Mouse (Mus musculus): ENCODE results near the gene Ms4a14. TPM values are rescaled to one million over a fixed set of nuclear protein-coding genes. Genes with fewer than 3 reads are reported as not detected.
"Not testable (repeated sequence)": the region's sequence is repeated elsewhere in the genome, so short reads cannot be mapped to it uniquely, and the experiment has no call there.

Gene Ms4a14
- polyA plus RNA-seq, 1 experiment, result not detected

DNA sequence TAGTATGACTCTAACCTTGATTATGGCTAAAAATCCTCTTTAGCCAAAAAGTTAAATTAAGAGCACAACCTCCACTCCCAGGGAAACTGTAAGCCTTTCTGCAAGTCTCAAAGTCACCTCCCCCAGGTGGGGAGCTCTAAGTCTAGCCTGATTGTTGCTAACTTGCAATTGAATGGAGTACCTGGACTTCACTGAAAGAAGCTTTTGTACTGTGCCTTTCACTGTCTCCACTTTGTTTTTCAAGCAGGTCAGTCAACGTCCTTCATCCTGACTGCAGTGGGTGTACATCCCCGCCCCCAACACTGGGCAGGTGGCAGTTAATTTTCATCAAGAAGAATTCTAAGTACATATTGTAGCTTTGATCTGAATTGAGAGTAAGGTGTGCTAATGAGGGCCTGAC lies 15.3 kb downstream of the Ms4a14 start:
- no peaks in the 10 kb centered on the region for H3K79me2 ChIP-seq (ENCODE audit: control insufficient read depth, insufficient read depth)

DNA sequence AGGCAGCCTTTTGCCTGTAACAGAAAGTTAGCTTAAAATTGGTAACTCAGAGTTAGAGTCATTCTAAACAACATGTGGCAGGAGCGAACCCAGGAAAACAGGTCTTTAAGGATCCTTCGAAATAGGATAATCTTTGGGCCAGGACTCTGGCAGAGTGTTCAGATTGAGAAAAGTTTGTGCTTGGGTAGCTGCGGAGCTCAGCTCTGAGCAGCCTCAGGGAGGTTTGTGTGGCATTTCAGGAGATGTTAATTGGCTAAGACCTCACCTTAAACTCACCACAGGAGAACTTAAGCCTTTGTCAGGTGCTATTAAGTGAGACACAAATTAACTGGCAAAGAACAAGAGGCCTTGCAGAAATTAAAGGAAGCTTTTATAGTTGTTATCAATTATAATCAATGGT lies 20.6 kb downstream of the Ms4a14 start:
- H3K27me3 ChIP-seq (ENCODE audit: control insufficient read depth, insufficient read depth, insufficient read length); H3K79me3 ChIP-seq (ENCODE audit: low read depth); H3K4me3 ChIP-seq (ENCODE audit: insufficient read depth, poor library complexity, severe bottlenecking); H3K79me2 ChIP-seq (ENCODE audit: control insufficient read depth, insufficient read depth); H3K36me3 ChIP-seq (ENCODE audit: control insufficient read depth, insufficient read depth); H3ac ChIP-seq (ENCODE audit: control insufficient read depth, insufficient read length, low read depth): not testable (repeated sequence)

More for the DNA sequence above, 15.3 kb downstream of the Ms4a14 start:
- no peak overlapping the region for H3ac ChIP-seq (ENCODE audit: control insufficient read depth, insufficient read length, low read depth)
- no peak overlapping the region for H3K4me3 ChIP-seq (ENCODE audit: insufficient read depth, poor library complexity, severe bottlenecking)
- no peaks in the 10 kb centered on the region for H3K79me3 ChIP-seq (ENCODE audit: low read depth)
- H3K36me3 ChIP-seq (ENCODE audit: control insufficient read depth, insufficient read depth), result no peaks in the 10 kb centered on the region
- H3K27me3 ChIP-seq (ENCODE audit: control insufficient read depth, insufficient read depth, insufficient read length), result no peaks in the 10 kb centered on the region
- TF ChIP-seq MAX (IDR thresholded peaks at IDR 0.05) (no peak), CEBPB (IDR thresholded peaks at IDR 0.05; ENCODE audit: low read depth) (no peak), FOSL1 (IDR thresholded peaks at IDR 0.05; ENCODE audit: insufficient read depth, low read length, poor library complexity, severe bottlenecking) (no peak)

DNA sequence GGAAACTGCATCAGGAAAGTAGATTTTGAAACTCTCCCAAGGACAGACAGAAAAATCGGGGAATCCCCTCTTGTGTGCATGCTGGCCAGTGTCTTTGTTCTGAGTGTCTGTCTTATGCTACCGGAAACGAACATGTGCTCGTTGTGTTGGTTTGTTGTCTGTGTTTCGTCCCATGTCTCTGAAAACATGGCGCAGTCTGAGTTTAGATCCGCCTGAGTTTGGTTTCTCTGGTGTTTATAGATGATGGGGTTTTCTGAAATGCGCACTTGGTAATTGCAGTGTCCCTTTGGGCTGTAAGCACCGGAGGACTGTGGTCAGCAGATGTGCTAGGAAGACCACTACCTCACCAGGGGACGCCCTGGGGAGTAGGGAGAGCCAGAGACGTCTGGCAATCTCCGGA lies 21.3 kb downstream of the Ms4a14 start:
- TF ChIP-seq CTCF (IDR thresholded peaks at IDR 0.05; ENCODE audit: control insufficient read depth, insufficient read depth, insufficient read length), result no peak
- no peak for TF ChIP-seq CEBPB (IDR thresholded peaks at IDR 0.05; ENCODE audit: low read depth)
- TF ChIP-seq MYOD1 (IDR thresholded peaks at IDR 0.05; ENCODE audit: control insufficient read depth, insufficient read length, low read depth), result no peak
- no peaks in the 10 kb centered on the region for H3K79me3 ChIP-seq (ENCODE audit: low read depth)
- no peaks in the 10 kb centered on the region for H3K36me3 ChIP-seq (ENCODE audit: control insufficient read depth, insufficient read depth)
- no peak overlapping the region for H3K4me3 ChIP-seq (ENCODE audit: insufficient read depth, poor library complexity, severe bottlenecking)
- no peaks in the 10 kb centered on the region for H3K27me3 ChIP-seq (ENCODE audit: control insufficient read depth, insufficient read depth, insufficient read length)
- H3K79me2 ChIP-seq (ENCODE audit: control insufficient read depth, insufficient read depth), result no peaks in the 10 kb centered on the region
- H3ac ChIP-seq (ENCODE audit: control insufficient read depth, insufficient read length, low read depth), result no peak overlapping the region

DNA sequence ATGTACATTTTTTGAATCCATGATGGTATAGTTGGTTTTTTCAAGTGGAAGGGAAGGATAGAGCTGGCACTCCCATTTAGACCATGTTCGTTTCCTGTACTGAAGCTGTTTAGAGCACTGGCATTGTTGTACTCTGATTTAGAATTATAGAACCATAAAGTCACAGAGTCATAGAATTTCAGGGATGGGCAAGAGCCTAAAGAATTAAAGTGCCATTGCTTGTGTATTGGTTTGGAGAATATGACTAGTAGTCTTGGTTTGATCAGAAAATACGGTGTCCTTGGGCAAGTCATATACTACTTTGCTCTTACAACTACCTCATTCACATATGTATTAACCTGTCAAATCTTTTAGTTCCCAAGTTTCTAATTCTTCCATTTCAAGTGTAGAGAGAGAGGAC lies 30.5 kb downstream of the Ms4a14 start, which contains the start of gene Ms4a5:
TSS of gene Ms4a5 (minus strand) at position 101 of the 400 bp plus-strand sequence.
- TF ChIP-seq FOSL1 (IDR thresholded peaks at IDR 0.05; ENCODE audit: insufficient read depth, low read length, poor library complexity, severe bottlenecking), result no peak
- TF ChIP-seq USF1 (IDR thresholded peaks at IDR 0.05; ENCODE audit: low read depth), result no peak
- TF ChIP-seq CEBPB (IDR thresholded peaks at IDR 0.05; ENCODE audit: low read depth), result no peak
- no peak for TF ChIP-seq MAX (IDR thresholded peaks at IDR 0.05)
- no peak for TF ChIP-seq MYOG (IDR thresholded peaks at IDR 0.05; ENCODE audit: control insufficient read depth, extremely low read depth, insufficient read length)
- TF ChIP-seq CTCF (IDR thresholded peaks at IDR 0.05; ENCODE audit: control insufficient read depth, insufficient read depth, insufficient read length), result no peak
- no peak for TF ChIP-seq MYOD1 (IDR thresholded peaks at IDR 0.05; ENCODE audit: control insufficient read depth, insufficient read length, low read depth)
- H3K79me2 ChIP-seq (ENCODE audit: control insufficient read depth, insufficient read depth), result no peaks in the 10 kb centered on the region
- H3ac ChIP-seq (ENCODE audit: control insufficient read depth, insufficient read length, low read depth), result no peak within 1 kb of the TSS

DNA sequence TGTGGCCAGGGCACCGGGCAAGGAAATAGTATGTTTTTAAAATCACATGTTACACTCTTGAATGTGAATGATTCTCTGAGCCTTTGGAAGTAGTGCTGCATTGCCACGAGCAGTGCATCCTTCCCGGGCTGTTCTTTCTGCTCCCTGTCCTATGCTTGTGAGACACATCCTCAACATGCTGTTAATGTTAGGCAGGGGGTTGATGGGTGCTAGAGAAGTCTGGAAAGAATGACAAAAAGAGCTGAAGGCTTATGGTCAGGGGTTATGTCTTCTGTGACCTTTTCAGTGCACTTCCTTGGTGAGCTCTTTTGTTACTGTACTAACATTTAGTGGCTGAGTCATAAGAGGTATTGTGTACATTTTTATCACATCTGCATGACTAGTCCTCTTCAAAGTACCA lies 34.0 kb downstream of the Ms4a14 start:
- no peak overlapping the region for H3ac ChIP-seq (ENCODE audit: control insufficient read depth, insufficient read length, low read depth)
- no peaks in the 10 kb centered on the region for H3K36me3 ChIP-seq (ENCODE audit: control insufficient read depth, insufficient read depth)
- H3K79me2 ChIP-seq (ENCODE audit: control insufficient read depth, insufficient read depth), result no peaks in the 10 kb centered on the region
- H3K4me3 ChIP-seq (ENCODE audit: insufficient read depth, poor library complexity, severe bottlenecking), result no peak overlapping the region
- no peaks in the 10 kb centered on the region for H3K27me3 ChIP-seq (ENCODE audit: control insufficient read depth, insufficient read depth, insufficient read length)
- TF ChIP-seq MYOG (IDR thresholded peaks at IDR 0.05; ENCODE audit: control insufficient read depth, extremely low read depth, insufficient read length) (no peak), MAX (IDR thresholded peaks at IDR 0.05) (no peak), USF1 (IDR thresholded peaks at IDR 0.05; ENCODE audit: low read depth) (no peak), CEBPB (IDR thresholded peaks at IDR 0.05; ENCODE audit: low read depth) (no peak), CTCF (IDR thresholded peaks at IDR 0.05; ENCODE audit: control insufficient read depth, insufficient read depth, insufficient read length) (no peak), MYOD1 (IDR thresholded peaks at IDR 0.05; ENCODE audit: control insufficient read depth, insufficient read length, low read depth) (no peak), FOSL1 (IDR thresholded peaks at IDR 0.05; ENCODE audit: insufficient read depth, low read length, poor library complexity, severe bottlenecking) (no peak)
- no peaks in the 10 kb centered on the region for H3K79me3 ChIP-seq (ENCODE audit: low read depth)

More for the DNA sequence above, 30.5 kb downstream of the Ms4a14 start, which contains the start of gene Ms4a5:
- H3K79me3 ChIP-seq (ENCODE audit: low read depth), result no peaks in the 10 kb centered on the region
- no peak within 1 kb of the TSS for H3K4me3 ChIP-seq (ENCODE audit: insufficient read depth, poor library complexity, severe bottlenecking)
- no peaks in the 10 kb centered on the region for H3K36me3 ChIP-seq (ENCODE audit: control insufficient read depth, insufficient read depth)
- no peaks in the 10 kb centered on the region for H3K27me3 ChIP-seq (ENCODE audit: control insufficient read depth, insufficient read depth, insufficient read length)

DNA sequence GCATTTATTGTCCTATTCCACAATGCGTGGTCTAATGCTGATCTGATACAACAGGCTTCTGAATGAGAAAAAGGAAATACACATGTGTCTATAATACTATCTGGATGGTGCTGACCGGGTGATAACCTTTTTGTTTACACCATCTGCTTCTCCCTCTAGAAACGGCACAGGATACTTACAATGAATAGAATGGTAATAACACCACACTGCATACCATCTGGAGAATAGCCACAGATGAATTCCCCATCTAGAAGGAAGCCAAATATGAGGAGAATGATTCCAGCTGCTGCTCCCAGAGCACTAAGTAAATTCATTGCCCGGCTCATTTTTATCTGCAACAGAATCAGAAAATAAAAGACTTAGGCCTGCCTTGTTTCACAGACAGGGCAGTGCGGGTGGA lies 37.8 kb downstream of the Ms4a14 start:
- H3K27me3 ChIP-seq (ENCODE audit: control insufficient read depth, insufficient read depth, insufficient read length), result no peaks in the 10 kb centered on the region
- H3K4me3 ChIP-seq (ENCODE audit: insufficient read depth, poor library complexity, severe bottlenecking), result no peak overlapping the region
- TF ChIP-seq CTCF (IDR thresholded peaks at IDR 0.05; ENCODE audit: control insufficient read depth, insufficient read depth, insufficient read length), result no peak
- H3K79me3 ChIP-seq (ENCODE audit: low read depth), result no peaks in the 10 kb centered on the region
- H3K79me2 ChIP-seq (ENCODE audit: control insufficient read depth, insufficient read depth), result no peaks in the 10 kb centered on the region
- H3K36me3 ChIP-seq (ENCODE audit: control insufficient read depth, insufficient read depth), result no peaks in the 10 kb centered on the region
- H3ac ChIP-seq (ENCODE audit: control insufficient read depth, insufficient read length, low read depth), result no peak overlapping the region

DNA sequence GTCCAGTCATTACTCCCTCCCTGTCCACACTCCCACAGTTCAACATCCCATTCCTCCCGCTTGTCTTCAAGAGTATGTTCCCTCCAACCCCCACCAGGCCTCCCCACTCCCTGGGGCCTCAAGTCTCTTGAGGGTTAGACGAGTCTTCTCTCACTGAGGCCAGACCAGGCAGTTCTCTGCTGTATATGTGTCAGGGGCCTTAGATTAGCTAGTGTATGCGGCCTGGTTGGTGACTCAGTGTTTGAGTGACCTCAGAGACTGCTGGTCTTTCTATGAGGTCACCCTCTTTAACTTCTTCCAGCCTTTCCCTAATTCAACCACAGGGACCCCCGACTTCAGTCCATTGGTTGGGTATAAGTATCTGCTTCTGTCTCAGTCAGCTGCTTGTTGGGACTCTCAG lies 47.3 kb downstream of the Ms4a14 start:
- Histone ChIP-seq H3K79me3 (ENCODE audit: low read depth) (no peaks in the 10 kb centered on the region), H3K79me2 (ENCODE audit: control insufficient read depth, insufficient read depth) (no peaks in the 10 kb centered on the region), H3K27me3 (ENCODE audit: control insufficient read depth, insufficient read depth, insufficient read length) (no peaks in the 10 kb centered on the region), H3K36me3 (ENCODE audit: control insufficient read depth, insufficient read depth) (no peaks in the 10 kb centered on the region), H3ac (ENCODE audit: control insufficient read depth, insufficient read length, low read depth) (no peak overlapping the region), H3K4me3 (ENCODE audit: insufficient read depth, poor library complexity, severe bottlenecking) (no peak overlapping the region)
- no peak for TF ChIP-seq CEBPB (IDR thresholded peaks at IDR 0.05; ENCODE audit: low read depth)
- no peak for TF ChIP-seq MYOG (IDR thresholded peaks at IDR 0.05; ENCODE audit: control insufficient read depth, extremely low read depth, insufficient read length)
- TF ChIP-seq FOSL1 (IDR thresholded peaks at IDR 0.05; ENCODE audit: insufficient read depth, low read length, poor library complexity, severe bottlenecking), result no peak
- no peak for TF ChIP-seq CTCF (IDR thresholded peaks at IDR 0.05; ENCODE audit: control insufficient read depth, insufficient read depth, insufficient read length)
- TF ChIP-seq MAX (IDR thresholded peaks at IDR 0.05), result no peak
- no peak for TF ChIP-seq USF1 (IDR thresholded peaks at IDR 0.05; ENCODE audit: low read depth)
- no peak for TF ChIP-seq MYOD1 (IDR thresholded peaks at IDR 0.05; ENCODE audit: control insufficient read depth, insufficient read length, low read depth)
